Mouse (Mus musculus) megakaryocyte, embryonic 14.5 days (primary cell): ENCODE measurements at regions not wholly inside any gene's neighbourhood (a gene's known extent, or its start where the extent isn't known, plus 50 kb on each side); places are given as distances from the start of the nearest gene placed in this dataset.
"Not testable (repeated sequence)": the region's sequence is repeated elsewhere in the genome, so short reads cannot be mapped to it uniquely, and the experiment has no call there.

Source experiments
- FLI1 ChIP-seq: IDR thresholded peaks from 2 replicates; pipeline ENCODE4 v1.6.1; 2012; ENCODE audit warnings: low read length, inconsistent platforms, mixed read lengths
- GATA1 ChIP-seq: IDR thresholded peaks from 3 replicates; pipeline ENCODE4 v1.6.1; 2012; ENCODE audit warnings: mixed read lengths, low read length, inconsistent platforms, borderline replicate concordance

DNA sequence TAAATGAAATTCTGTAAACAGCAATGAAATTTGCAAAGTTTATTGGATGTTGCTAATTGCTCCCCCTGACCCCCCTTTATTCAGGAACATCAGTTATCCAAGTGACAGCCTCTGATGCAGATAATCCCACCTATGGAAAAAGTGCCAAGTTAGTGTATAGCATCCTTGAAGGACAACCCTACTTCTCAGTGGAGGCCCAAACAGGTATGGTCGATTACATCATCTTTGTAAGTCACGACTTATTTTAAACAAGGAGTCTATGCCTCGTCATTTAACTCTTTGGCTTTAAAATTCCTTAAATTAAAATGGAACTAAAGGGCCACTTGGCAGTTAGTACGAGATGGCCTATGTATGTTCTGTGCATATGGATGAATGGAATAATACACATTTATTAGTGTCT is 217.6 kb downstream of the Gm15319 start:
- TF ChIP-seq GATA1, FLI1: not testable (repeated sequence)
